Comparison of ENCODE assay signal across 8 mouse cellular contexts in genomic region chr11:80042615-80043418, GRCm38 (mm10). TPM values are rescaled to one million over a fixed set of nuclear protein-coding genes. Genes with fewer than 3 reads are reported as not detected.
A peak's percentile ranks its signal among the peaks of the same experiment; 100 is the strongest.
DNase-seq lines count a peak whose midpoint lies in the region; ATAC-seq and TF ChIP-seq lines count a peak whose summit lies in the region.
"Had no signal": no experiment of that assay in that cellular context is flagged by ENCODE, and none has a peak within 500 bp of the region (broad histone marks: within the 10 kb centered on the region; RNA-seq: fewer than 3 reads in every experiment).

No protein-coding gene starts in this region.

- no peaks in the 10 kb centered on the region for H3K27me3 ChIP-seq in heart, postnatal 0 days (ENCODE audit: control insufficient read depth, insufficient read depth, low read length)
- no peaks in the 10 kb centered on the region for H3K27me3 ChIP-seq in liver, embryonic 13.5 days
- H3K27me3 ChIP-seq: stomach, embryonic 15.5 days had no signal

- no peak overlapping the region for H3K9ac ChIP-seq in heart, postnatal 0 days (replicated peaks; ENCODE audit: low read depth, low read length)
- H3K9ac ChIP-seq in liver, embryonic 13.5 days = no peak overlapping the region
- H3K9ac ChIP-seq: stomach, embryonic 15.5 days had no signal

- DNase-seq in monocyte, adult 2 months (ENCODE audit: low read depth in 1 of 2, low spot score in 2 of 2) = peak; percentile 21 to 26
- peak; percentile 75 for DNase-seq in NIH3T3 (ENCODE audit: low read depth)
- DNase-seq in c-Kit-positive CD71-negative TER-119-negative erythroid progenitor cells, embryonic 14.5 days (ENCODE audit: low read depth) = peak; percentile 43
- DNase-seq in heart, postnatal 0 days (ENCODE audit: low spot score) = peak; percentile 46
- DNase-seq in liver, embryonic 13.5 days = peak; percentile 26
- peak; percentile 9 for DNase-seq in right cerebral cortex, postnatal 4 days

- TF ChIP-seq EP300 in heart, postnatal 0 days (IDR thresholded peaks at IDR 0.05; ENCODE audit: low read depth) = no peak

- H3K4me3 ChIP-seq in heart, postnatal 0 days (ENCODE audit: low read depth, low read length) = no peak overlapping the region
- no peak overlapping the region for H3K4me3 ChIP-seq in liver, embryonic 13.5 days (replicated peaks)
- H3K4me3 ChIP-seq: stomach, embryonic 15.5 days had no signal

- H3K36me3 ChIP-seq in heart, postnatal 0 days (replicated peaks; ENCODE audit: control insufficient read depth, insufficient read depth, low read length) = no peaks in the 10 kb centered on the region; the same call in 1 of the 2 replicates
- peaks cover 48% of the 10 kb centered on the region for H3K36me3 ChIP-seq in liver, embryonic 13.5 days
- H3K36me3 ChIP-seq: stomach, embryonic 15.5 days had no signal

- no peaks in the 10 kb centered on the region for H3K4me1 ChIP-seq in heart, postnatal 0 days (ENCODE audit: control insufficient read depth, insufficient read depth)
- H3K4me1 ChIP-seq in liver, embryonic 13.5 days (replicated peaks) = no peaks in the 10 kb centered on the region
- H3K4me1 ChIP-seq: stomach, embryonic 15.5 days had no signal

- no peak overlapping the region for H3K27ac ChIP-seq in heart, postnatal 0 days (ENCODE audit: low read depth)
- no peak overlapping the region for H3K27ac ChIP-seq in liver, embryonic 13.5 days
- H3K27ac ChIP-seq: stomach, embryonic 15.5 days had no signal

- no peak overlapping the region for H3K4me2 ChIP-seq in heart, postnatal 0 days (ENCODE audit: low read depth, low read length)
- no peak overlapping the region for H3K4me2 ChIP-seq in liver, embryonic 13.5 days
- H3K4me2 ChIP-seq: stomach, embryonic 15.5 days had no signal

- no peak; the same call in 1 of the 2 replicates for ATAC-seq in monocyte, adult 5-6 weeks (replicated peaks; ENCODE audit: insufficient number of reproducible peaks, low FRiP score, low TSS enrichment, poor library complexity, severe bottlenecking)
- no peak for ATAC-seq in heart, postnatal 0 days (ENCODE audit: insufficient read depth, low read depth)
- ATAC-seq in liver, embryonic 13.5 days (ENCODE audit: low read depth) = no peak

- peak; percentile 65 for TF ChIP-seq CTCF in heart, postnatal 0 days (IDR thresholded peaks at IDR 0.05; ENCODE audit: low read depth)

- H3K9me3 ChIP-seq in heart, postnatal 0 days (replicated peaks; ENCODE audit: control insufficient read depth, low read length) = no peaks in the 10 kb centered on the region
- H3K9me3 ChIP-seq in liver, embryonic 13.5 days (replicated peaks) = no peaks in the 10 kb centered on the region
- H3K9me3 ChIP-seq: stomach, embryonic 15.5 days had no signal

- 52% methylated on average over 10 of the region's 10 CpGs for WGBS in heart, postnatal 0 days
- 57% methylated on average over 10 of the region's 10 CpGs for WGBS in liver, embryonic 13.5 days (ENCODE audit: insufficient replicate concordance)

RNA-seq across cellular contexts. Expression of gene Crlf3, which starts 38.0 kb away (rescaled TPM):
- 144 to 183 TPM (median 162 TPM) in 3 replicates for total RNA-seq in monocyte, adult 5-6 weeks (2017)
- total RNA-seq in heart, postnatal 0 days (2014; rRNA removed; ENCODE audit: low replicate concordance) = 12.6 and 28.0 TPM in 2 replicates
- 19.7 and 22.3 TPM in 2 replicates for polyA plus RNA-seq in heart, postnatal 0 days (2015; fragmentation: Nextera tagmentation; extraction: Ambion mirVana)
- 91.4 and 103 TPM in 2 replicates for polyA plus RNA-seq in liver, embryonic 13.5 days (2015; fragmentation: Nextera tagmentation; extraction: Ambion mirVana)

RNA-seq across cellular contexts. Expression of gene Atad5, which starts 46.4 kb away (rescaled TPM):
- 3.5 to 5.8 TPM (median 4.6 TPM) in 3 replicates for total RNA-seq in monocyte, adult 5-6 weeks (2017)
- 3.3 and 4.2 TPM in 2 replicates for total RNA-seq in heart, postnatal 0 days (2014; rRNA removed; ENCODE audit: low replicate concordance)
- 1.5 and 1.8 TPM in 2 replicates for polyA plus RNA-seq in heart, postnatal 0 days (2015; fragmentation: Nextera tagmentation; extraction: Ambion mirVana)
- 10.7 and 12.9 TPM in 2 replicates for polyA plus RNA-seq in liver, embryonic 13.5 days (2015; fragmentation: Nextera tagmentation; extraction: Ambion mirVana)

RNA-seq across cellular contexts. Expression of gene Suz12, which starts 49.9 kb away (rescaled TPM):
- 35.9 to 53.1 TPM (median 37.2 TPM) in 3 replicates for total RNA-seq in monocyte, adult 5-6 weeks (2017)
- total RNA-seq in heart, postnatal 0 days (2014; rRNA removed; ENCODE audit: low replicate concordance) = 17.3 and 23.0 TPM in 2 replicates
- 9.2 and 9.4 TPM in 2 replicates for polyA plus RNA-seq in heart, postnatal 0 days (2015; fragmentation: Nextera tagmentation; extraction: Ambion mirVana)
- 16.4 and 20.4 TPM in 2 replicates for polyA plus RNA-seq in liver, embryonic 13.5 days (2015; fragmentation: Nextera tagmentation; extraction: Ambion mirVana)

Comparison
In these comparisons a context has a peak if more than half of its experiments do, and no peak if none do; other contexts are left out.
1. DNase-seq: peak in every context shown above with its lines; median percentile 75 in NIH3T3; 46 in heart, postnatal 0 days; 43 in c-Kit-positive CD71-negative TER-119-negative erythroid progenitor cells, embryonic 14.5 days; 26 in liver, embryonic 13.5 days; 24 in monocyte, adult 2 months; 9 in right cerebral cortex, postnatal 4 days.